Mouse (Mus musculus) CH12.LX (cell line): ENCODE data around the gene Dkk3.

ENCODE experiments used
- BHLHE40 ChIP-seq: IDR thresholded peaks from 2 replicates; pipeline ENCODE4 v1.6.1; 2011; ENCODE audit warnings: mild to moderate bottlenecking, low read depth, low read length, improper control_type of control experiment
- CTCF ChIP-seq, 2 experiments: IDR thresholded peaks in 1 of 2; conservative IDR thresholded peaks in 1 of 2; 2 replicates each; pipeline ENCODE4 v1.5.1; 2011 to 2012; ENCODE audit warnings: low read depth in 2 of 2, low read length in 2 of 2, improper control_type of control experiment in 1 of 2, inconsistent platforms in 1 of 2, mild to moderate bottlenecking in 1 of 2, moderate library complexity in 1 of 2
- JUND ChIP-seq: conservative IDR thresholded peaks from 2 replicates; pipeline ENCODE4 v1.6.1; 2011; ENCODE audit warnings: low read depth, low read length, improper control_type of control experiment
- KAT2A ChIP-seq: IDR thresholded peaks from 2 replicates; pipeline ENCODE4 v1.6.1; 2012; ENCODE audit warnings: low read length, improper control_type of control experiment, inconsistent platforms; ENCODE audit not compliant: insufficient replicate concordance
- POLR2A ChIP-seq: IDR thresholded peaks from 2 replicates; pipeline ENCODE4 v1.6.1; 2011; ENCODE audit warnings: low read depth, mild to moderate bottlenecking, improper control_type of control experiment, low read length
- TCF12 ChIP-seq: IDR thresholded peaks from 2 replicates; pipeline ENCODE4 v1.6.1; 2014; ENCODE audit warnings: low read depth, mild to moderate bottlenecking, inconsistent platforms, low read length, improper control_type of control experiment
- USF1 ChIP-seq: IDR thresholded peaks from 2 replicates; pipeline ENCODE4 v1.6.1; 2014; ENCODE audit warnings: low read depth, mild to moderate bottlenecking, inconsistent platforms, low read length, improper control_type of control experiment

GRCm38 (mm10) chr7:112102933-112103332 is 55.9 kb downstream of the Dkk3 start:
- TF ChIP-seq POLR2A (no peak), KAT2A (no peak), USF1 (no peak), CTCF (conservative IDR thresholded peaks at IDR 0.05 in 1 of 2, IDR thresholded peaks at IDR 0.05 in 1 of 2; ENCODE audit: low read depth in 2 of 2, low read length in 2 of 2) (no peak), JUND (no peak), TCF12 (no peak), BHLHE40 (no peak)
